8 mouse cellular contexts compared by ENCODE assay signal in the genomic region with DNA sequence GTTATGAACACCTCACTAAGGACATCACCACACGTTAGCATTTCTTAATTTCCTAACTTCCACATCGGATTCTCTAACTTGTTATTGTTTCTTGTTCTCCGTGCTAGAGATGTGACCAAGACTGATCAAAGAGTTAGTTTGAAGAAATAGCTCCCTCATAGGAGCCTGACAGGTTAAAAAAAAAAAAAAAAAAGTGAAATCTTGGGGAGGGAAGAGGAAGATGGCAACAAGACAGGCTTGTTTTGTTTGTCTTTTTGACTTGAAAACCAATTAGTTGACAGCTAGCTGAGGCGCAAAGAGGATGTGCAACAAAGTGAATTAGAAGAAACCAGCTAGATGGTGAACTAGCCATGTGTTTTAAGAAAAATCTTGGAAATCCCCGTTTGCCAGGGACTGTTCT. TPM values are rescaled to one million over a fixed set of nuclear protein-coding genes. Genes with fewer than 3 reads are reported as not detected.
DNase-seq lines count a peak whose midpoint lies in the region; ATAC-seq and TF ChIP-seq lines count a peak whose summit lies in the region.

No protein-coding gene starts in this region.

- peaks cover 2% of the 10 kb centered on the region; the same call in 1 of the 2 replicates for H3K36me3 ChIP-seq in heart, embryonic 10.5 days
- peaks cover 0 to 17% of the 10 kb centered on the region in 2 experiments for H3K36me3 ChIP-seq in CH12.LX (replicated peaks in 1 of 2; ENCODE audit: control insufficient read depth in 1 of 2, insufficient read depth in 1 of 2, low read length in 1 of 2)
- H3K36me3 ChIP-seq in forebrain, embryonic 14.5 days (ENCODE audit: control insufficient read depth, insufficient read depth, low read length) = 0 out of 2 replicates have a peak, but pooled peaks cover 3% of the 10 kb centered on the region
- H3K36me3 ChIP-seq in liver, embryonic 16.5 days (ENCODE audit: control insufficient read depth, insufficient read depth) = no peaks in the 10 kb centered on the region

- peak overlapping the region; percentile 96 for H3K27ac ChIP-seq in heart, embryonic 10.5 days
- H3K27ac ChIP-seq in CH12.LX (ENCODE audit: insufficient read depth, low read depth) = no peak overlapping the region
- no peak overlapping the region for H3K27ac ChIP-seq in forebrain, embryonic 14.5 days (ENCODE audit: low read depth, low read length)
- no peak overlapping the region for H3K27ac ChIP-seq in liver, embryonic 16.5 days (ENCODE audit: low read length)

- peak overlapping the region; percentile 75 for H3K4me3 ChIP-seq in heart, embryonic 10.5 days
- H3K4me3 ChIP-seq in CH12.LX (replicated peaks in 1 of 3; ENCODE audit: low read depth in 2 of 3, low read length in 2 of 3, poor library complexity in 1 of 3) = peak overlapping the region; percentile 64 to 79 (median 71)
- peak overlapping the region; percentile 68 for H3K4me3 ChIP-seq in forebrain, embryonic 14.5 days (ENCODE audit: low read depth, low read length)
- peak overlapping the region; percentile 84 for H3K4me3 ChIP-seq in liver, embryonic 16.5 days (ENCODE audit: low read depth, low read length)

- no peak for TF ChIP-seq RAD21 in CH12.LX (IDR thresholded peaks at IDR 0.05; ENCODE audit: low read depth, low read length)

- no peak for DNase-seq in heart, embryonic 10.5 days (ENCODE audit: low spot score)
- DNase-seq in heart, postnatal 4 days = no peak
- peak; percentile 16 for DNase-seq in CH12.LX (ENCODE audit: extremely low read depth)
- DNase-seq in forebrain, embryonic 14.5 days (ENCODE audit: low spot score) = no peak
- no peak for DNase-seq in left cerebral cortex, postnatal 14 days (ENCODE audit: low spot score in 2 of 2)
- no peak for DNase-seq in urinary bladder, postnatal 36 days (ENCODE audit: low spot score in 2 of 2)
- DNase-seq in kidney, adult 11 months = no peak

- H3K4me2 ChIP-seq in CH12.LX (ENCODE audit: insufficient read depth, low read depth, poor library complexity, severe bottlenecking) = peak overlapping the region; percentile 67
- peak overlapping the region; percentile 67 for H3K4me2 ChIP-seq in forebrain, embryonic 14.5 days (ENCODE audit: low read length)
- H3K4me2 ChIP-seq in liver, embryonic 16.5 days (ENCODE audit: low read depth, low read length) = peak overlapping the region; percentile 76

- TF ChIP-seq EP300 in CH12.LX (IDR thresholded peaks at IDR 0.05; ENCODE audit: low read length) = no peak; the same call in 1 of the 2 replicates

- peaks cover 5% of the 10 kb centered on the region for H3K79me2 ChIP-seq in CH12.LX (replicated peaks; ENCODE audit: control insufficient read depth, extremely low read depth, insufficient read depth, poor library complexity, severe bottlenecking)

- ATAC-seq in forebrain, embryonic 14.5 days = no peak; the same call in 1 of the 2 replicates
- ATAC-seq in liver, embryonic 16.5 days (ENCODE audit: low read depth) = no peak

- TF ChIP-seq POLR2A in CH12.LX (IDR thresholded peaks at IDR 0.05; ENCODE audit: low read depth, low read length) = no peak

- TF ChIP-seq CTCF in CH12.LX (conservative IDR thresholded peaks at IDR 0.05 in 1 of 2, IDR thresholded peaks at IDR 0.05 in 1 of 2; ENCODE audit: low read depth in 2 of 2, low read length in 2 of 2) = no peak

- intact Hi-C loops in left cerebral cortex, postnatal 14 days (cut with DNase I) = loop anchor here (5.0 kb wide), 2 partner anchors 167 to 207 kb away; no protein-coding TSS in a partner anchor

- H3K27me3 ChIP-seq in heart, embryonic 10.5 days (ENCODE audit: insufficient read depth, poor library complexity, severe bottlenecking) = no peaks in the 10 kb centered on the region
- H3K27me3 ChIP-seq in CH12.LX (replicated peaks) = no peaks in the 10 kb centered on the region
- H3K27me3 ChIP-seq in forebrain, embryonic 14.5 days (replicated peaks; ENCODE audit: control insufficient read depth, insufficient read depth, low read length) = no peaks in the 10 kb centered on the region
- no peaks in the 10 kb centered on the region for H3K27me3 ChIP-seq in liver, embryonic 16.5 days (ENCODE audit: control insufficient read depth, insufficient read depth, low read depth, low read length)

- peak overlapping the region; percentile 90 for H3K9ac ChIP-seq in CH12.LX (ENCODE audit: insufficient read depth, low read depth)
- H3K9ac ChIP-seq in forebrain, embryonic 14.5 days (ENCODE audit: low read length) = peak overlapping the region; percentile 78; the same call in 1 of the 2 replicates
- peak overlapping the region; percentile 82 for H3K9ac ChIP-seq in liver, embryonic 16.5 days (ENCODE audit: low read depth, low read length)

- dilution Hi-C loops in CH12.LX (cut with MboI; ENCODE audit: extremely low pct_ligation_motif_present, extremely low pct_unique_long_range_greater_than_20kb, low sequenced_read_pairs) = no loop called here

- H3K4me1 ChIP-seq in heart, embryonic 10.5 days = no peaks in the 10 kb centered on the region
- peaks cover 0 to 26% of the 10 kb centered on the region in 2 experiments; a peak in 2 of 4 replicates for H3K4me1 ChIP-seq in CH12.LX (ENCODE audit: control insufficient read depth in 1 of 2, insufficient read depth in 2 of 2)
- H3K4me1 ChIP-seq in forebrain, embryonic 14.5 days (ENCODE audit: control insufficient read depth, insufficient read depth, low read length) = no peaks in the 10 kb centered on the region; the same call in 1 of the 2 replicates
- H3K4me1 ChIP-seq in liver, embryonic 16.5 days (ENCODE audit: control insufficient read depth, low read depth, low read length) = peaks cover 7% of the 10 kb centered on the region

- WGBS in heart, embryonic 10.5 days = 46% methylated on average over 5 of the region's 5 CpGs
- 34% methylated on average over 5 of the region's 5 CpGs for WGBS in forebrain, embryonic 14.5 days
- 19% methylated on average over 5 of the region's 5 CpGs for WGBS in liver, embryonic 16.5 days (ENCODE audit: insufficient replicate concordance)

- H3K9me3 ChIP-seq in heart, embryonic 10.5 days = no peaks in the 10 kb centered on the region
- H3K9me3 ChIP-seq in CH12.LX (replicated peaks; ENCODE audit: low read length) = no peaks in the 10 kb centered on the region
- H3K9me3 ChIP-seq in forebrain, embryonic 14.5 days (replicated peaks; ENCODE audit: control insufficient read depth, low read length) = no peaks in the 10 kb centered on the region
- no peaks in the 10 kb centered on the region for H3K9me3 ChIP-seq in liver, embryonic 16.5 days (replicated peaks; ENCODE audit: control insufficient read depth, low read length)

- in situ Hi-C loops in CH12.LX (cut with MboI; ENCODE audit: low pct_ligation_motif_present, low pct_unique_long_range_greater_than_20kb, low sequenced_read_pairs) = no loop called here

TF ChIP-seq in CH12.LX, 34 proteins besides CTCF, POLR2A, EP300 and RAD21:
- TF ChIP-seq ZC3H11A (IDR thresholded peaks at IDR 0.05; ENCODE audit: low read depth, low read length) (no peak), MEF2A (IDR thresholded peaks at IDR 0.05; ENCODE audit: borderline replicate concordance, low read depth, low read length) (0 out of 2 replicates have a peak, but pooled peaks have one; percentile 12), PAX5 (IDR thresholded peaks at IDR 0.05; ENCODE audit: low read length) (no peak), MXI1 (IDR thresholded peaks at IDR 0.05; ENCODE audit: low read depth, low read length) (no peak), CHD1 (IDR thresholded peaks at IDR 0.05; ENCODE audit: low read depth, low read length) (no peak), TCF12 (IDR thresholded peaks at IDR 0.05; ENCODE audit: low read depth, low read length) (no peak), MAZ (IDR thresholded peaks at IDR 0.05; ENCODE audit: low read depth, low read length) (no peak), USF2 (conservative IDR thresholded peaks at IDR 0.05; ENCODE audit: low read depth, low read length) (no peak), POLR2AphosphoS2 (IDR thresholded peaks at IDR 0.05; ENCODE audit: low read depth, low read length) (no peak), GABPA (IDR thresholded peaks at IDR 0.05; ENCODE audit: insufficient replicate concordance, low read depth, low read length) (no peak), ZMIZ1 (IDR thresholded peaks at IDR 0.05; ENCODE audit: low read depth, low read length) (no peak), ZNF384 (IDR thresholded peaks at IDR 0.05; ENCODE audit: low read depth, low read length) (peak; percentile 62), SMC3 (IDR thresholded peaks at IDR 0.05; ENCODE audit: low read depth, low read length) (no peak), USF1 (IDR thresholded peaks at IDR 0.05; ENCODE audit: low read depth, low read length) (no peak), SIN3A (IDR thresholded peaks at IDR 0.05; ENCODE audit: low read length) (peak; percentile 48; the same call in 1 of the 2 replicates), MAFK (IDR thresholded peaks at IDR 0.05; ENCODE audit: insufficient replicate concordance, low read length) (no peak), E2F4 (IDR thresholded peaks at IDR 0.05; ENCODE audit: insufficient replicate concordance, low read depth, low read length) (no peak), RCOR1 (conservative IDR thresholded peaks at IDR 0.05; ENCODE audit: low read depth, low read length) (no peak), MAX (IDR thresholded peaks at IDR 0.05; ENCODE audit: low read length) (no peak), ETS1 (conservative IDR thresholded peaks at IDR 0.05; ENCODE audit: low read depth, low read length) (no peak), IRF4 (IDR thresholded peaks at IDR 0.05; ENCODE audit: low read depth, low read length) (no peak)
TF ChIP-seq in CH12.LX: peak in this region for 3.

RNA-seq across cellular contexts. Expression of a gene that starts 0.9 kb away (rescaled TPM):
- 23.5 and 30.1 TPM in 2 replicates for polyA plus RNA-seq in heart, embryonic 10.5 days (2016; fragmentation: Nextera tagmentation; extraction: Ambion mirVana)
- 10 to 100 TPM; 25.4 to 26.6 TPM for total RNA-seq in heart, postnatal 4 days (2021)
- total RNA-seq in CH12.LX (2012; rRNA removed) (19.3 and 20.4 TPM in 2 replicates), CH12.LX (2014; rRNA removed) (60.4 and 60.5 TPM in 2 replicates)
- 39.0 and 49.0 TPM in 2 replicates for polyA plus RNA-seq in CH12.LX (2012; ENCODE audit: insufficient read length, low read depth)
- 23.3 and 23.6 TPM in 2 replicates for polyA plus RNA-seq in forebrain, embryonic 14.5 days (2014; fragmentation: Nextera tagmentation; extraction: Ambion mirVana)
- 18.7 and 19.0 TPM in 2 replicates for polyA plus RNA-seq in liver, embryonic 16.5 days (2015; fragmentation: Nextera tagmentation; extraction: Ambion mirVana)
- 10 to 100 TPM; 24.4 to 27.8 TPM for total RNA-seq in left cerebral cortex, postnatal 14 days (2021)

RNA-seq across cellular contexts. Expression of a gene that starts 48.3 kb away (rescaled TPM):
- 31.6 and 36.6 TPM in 2 replicates for polyA plus RNA-seq in heart, embryonic 10.5 days (2016; fragmentation: Nextera tagmentation; extraction: Ambion mirVana)
- 10 to 100 TPM; 46.2 to 54.7 TPM for total RNA-seq in heart, postnatal 4 days (2021)
- total RNA-seq in CH12.LX (2012; rRNA removed) (20.8 and 22.5 TPM in 2 replicates), CH12.LX (2014; rRNA removed) (29.7 and 32.1 TPM in 2 replicates)
- 24.5 and 32.1 TPM in 2 replicates for polyA plus RNA-seq in CH12.LX (2012; ENCODE audit: insufficient read length, low read depth)
- polyA plus RNA-seq in forebrain, embryonic 14.5 days (2014; fragmentation: Nextera tagmentation; extraction: Ambion mirVana) = 71.0 and 80.3 TPM in 2 replicates
- 14.8 and 15.8 TPM in 2 replicates for polyA plus RNA-seq in liver, embryonic 16.5 days (2015; fragmentation: Nextera tagmentation; extraction: Ambion mirVana)
- total RNA-seq in left cerebral cortex, postnatal 14 days (2021) = 10 to 100 TPM; 84.8 to 89.4 TPM
